Mouse (Mus musculus) embryonic facial prominence, embryonic 13.5 days (tissue): ENCODE measurements around the gene Igfbp2. TPM values are rescaled to one million over a fixed set of nuclear protein-coding genes. Genes with fewer than 3 reads are reported as not detected.

ENCODE experiments used
- ATAC-seq: fragments of 200-750 bp; cut with Nextera tagmentation; 2 replicates; pipeline ENCODE4 v1.8.0; 2017; ENCODE audit warnings: low read depth; ENCODE audit not compliant: insufficient number of reproducible peaks, insufficient read depth, low FRiP score, low TSS enrichment
- H3K27ac ChIP-seq: fragments of 300-500 bp; sonication (generic); 2 replicates; pipeline ENCODE4 v1.5.1; 2015; ENCODE audit warnings: moderate library complexity, mild to moderate bottlenecking, inconsistent platforms
- H3K27me3 ChIP-seq: fragments of 300-500 bp; sonication (generic); 2 replicates; pipeline ENCODE4 v1.6.1; 2015; ENCODE audit warnings: mild to moderate bottlenecking, inconsistent platforms
- H3K36me3 ChIP-seq: fragments of 300-500 bp; sonication (generic); 2 replicates; pipeline ENCODE4 v1.6.1; 2015; ENCODE audit warnings: mild to moderate bottlenecking, inconsistent platforms
- H3K4me1 ChIP-seq: fragments of 300-500 bp; sonication (generic); 2 replicates; pipeline ENCODE4 v1.6.1; 2015; ENCODE audit warnings: inconsistent platforms
- H3K4me2 ChIP-seq: fragments of 300-500 bp; sonication (generic); 2 replicates; pipeline ENCODE4 v1.6.1; 2015; ENCODE audit warnings: moderate library complexity, mild to moderate bottlenecking, inconsistent platforms
- H3K4me3 ChIP-seq: fragments of 300-500 bp; sonication (generic); 2 replicates; pipeline ENCODE4 v1.5.1; 2015; ENCODE audit warnings: mild to moderate bottlenecking, inconsistent platforms
- H3K9ac ChIP-seq: fragments of 300-500 bp; sonication (generic); 2 replicates; pipeline ENCODE4 v1.6.1; 2015; ENCODE audit warnings: mild to moderate bottlenecking, inconsistent platforms
- H3K9me3 ChIP-seq: fragments of 300-500 bp; sonication (generic); 2 replicates; pipeline ENCODE4 v1.6.1; 2016; ENCODE audit warnings: inconsistent platforms
- WGBS: fragments of 180-500 bp; shearing (Covaris S2); methylation state at CpG from one replicate; pipeline ENCODE4 v1.1.7; 2015; ENCODE audit warnings: mixed read lengths; 5-methylcytosine and 5-hydroxymethylcytosine counted together
- polyA plus RNA-seq: library from polyadenylated mRNA; unstranded; fragments of >200 nt; fragmentation: Nextera tagmentation; extraction: Ambion mirVana; gene quantifications from 2 replicates; pipeline ENCODE4 v1.2.1, GENCODE M21; 2015

Igfbp2 gene
- polyA plus RNA-seq, 1 experiment from 2014 or later = 555 TPM

GRCm38 (mm10) chr1:72833563-72833962, 9.3 kb downstream of the Igfbp2 start:
- ATAC-seq = no peak
- 62% methylated on average over 4 of the region's 4 CpGs for WGBS
- Histone ChIP-seq H3K4me1 (peaks cover 15% of the 10 kb centered on the region), H3K27ac (no peak overlapping the region), H3K9ac (no peak overlapping the region), H3K4me3 (no peak overlapping the region), H3K36me3 (peaks cover 37% of the 10 kb centered on the region), H3K27me3 (no peaks in the 10 kb centered on the region), H3K4me2 (no peak overlapping the region), H3K9me3 (no peaks in the 10 kb centered on the region; the same call in 1 of the 2 replicates)

- Histone ChIP-seq H3K9me3 (no peaks in the 10 kb centered on the region), H3K4me2 (no peak overlapping the region), H3K27ac (no peak overlapping the region; the same call in 1 of the 2 replicates), H3K4me3 (no peak overlapping the region), H3K36me3 (peaks cover 19% of the 10 kb centered on the region), H3K27me3 (no peaks in the 10 kb centered on the region), H3K4me1 (peaks cover 2% of the 10 kb centered on the region; the same call in 1 of the 2 replicates), H3K9ac (no peak overlapping the region)
- ATAC-seq = no peak
- 54% methylated on average over 8 of the region's 8 CpGs for WGBS
Observed at GRCm38 (mm10) chr1:72839356-72839755, 15.1 kb downstream of the Igfbp2 start.

GRCm38 (mm10) chr1:72839791-72840190, 15.5 kb downstream of the Igfbp2 start:
- H3K4me3 ChIP-seq = no peak overlapping the region
- H3K36me3 ChIP-seq = peaks cover 22% of the 10 kb centered on the region
- no peak overlapping the region for H3K9ac ChIP-seq
- H3K27me3 ChIP-seq = no peaks in the 10 kb centered on the region
- peaks cover 2% of the 10 kb centered on the region; the same call in 1 of the 2 replicates for H3K4me1 ChIP-seq
- H3K4me2 ChIP-seq = no peak overlapping the region
- no peak overlapping the region; the same call in 1 of the 2 replicates for H3K27ac ChIP-seq
- 87% methylated on average over 7 of the region's 7 CpGs for WGBS
- H3K9me3 ChIP-seq = no peaks in the 10 kb centered on the region
- ATAC-seq = no peak

GRCm38 (mm10) chr1:72842666-72843459, 18.6 kb downstream of the Igfbp2 start:
- 78% methylated on average over 18 of the region's 18 CpGs for WGBS
- Histone ChIP-seq H3K4me3 (no peak overlapping the region), H3K36me3 (peaks cover 16% of the 10 kb centered on the region), H3K27me3 (no peaks in the 10 kb centered on the region), H3K4me1 (peaks cover 2% of the 10 kb centered on the region; the same call in 1 of the 2 replicates), H3K9ac (no peak overlapping the region), H3K27ac (no peak overlapping the region), H3K9me3 (no peaks in the 10 kb centered on the region), H3K4me2 (no peak overlapping the region)
- no peak for ATAC-seq

GRCm38 (mm10) chr1:72844675-72845074, 20.4 kb downstream of the Igfbp2 start:
- 91% methylated on average over 6 of the region's 6 CpGs for WGBS
- no peak for ATAC-seq
- Histone ChIP-seq H3K27me3 (no peaks in the 10 kb centered on the region), H3K9me3 (no peaks in the 10 kb centered on the region), H3K4me2 (no peak overlapping the region), H3K4me1 (peaks cover 2% of the 10 kb centered on the region; the same call in 1 of the 2 replicates), H3K27ac (no peak overlapping the region), H3K4me3 (no peak overlapping the region), H3K9ac (no peak overlapping the region), H3K36me3 (peaks cover 29% of the 10 kb centered on the region)

- Histone ChIP-seq H3K4me2 (no peak overlapping the region), H3K9ac (no peak overlapping the region), H3K36me3 (peaks cover 55% of the 10 kb centered on the region), H3K4me3 (no peak overlapping the region), H3K9me3 (no peaks in the 10 kb centered on the region), H3K27me3 (no peaks in the 10 kb centered on the region), H3K4me1 (no peaks in the 10 kb centered on the region), H3K27ac (no peak overlapping the region)
- ATAC-seq = no peak
- 82% methylated on average over 4 of the region's 4 CpGs for WGBS
Observed at GRCm38 (mm10) chr1:72847849-72848380, 23.6 kb downstream of the Igfbp2 start.

GRCm38 (mm10) chr1:72849037-72849436, 24.7 kb downstream of the Igfbp2 start:
- Histone ChIP-seq H3K4me3 (no peak overlapping the region), H3K9me3 (no peaks in the 10 kb centered on the region), H3K27me3 (no peaks in the 10 kb centered on the region), H3K4me1 (no peaks in the 10 kb centered on the region), H3K27ac (no peak overlapping the region), H3K9ac (no peak overlapping the region), H3K36me3 (peaks cover 52% of the 10 kb centered on the region), H3K4me2 (no peak overlapping the region)
- ATAC-seq = no peak
- WGBS = 88% methylated on average over 8 of the region's 8 CpGs

GRCm38 (mm10) chr1:72853759-72854158, 29.5 kb downstream of the Igfbp2 start:
- H3K4me1 ChIP-seq = 0 out of 2 replicates have a peak, but pooled peaks cover 6% of the 10 kb centered on the region
- H3K27me3 ChIP-seq = no peaks in the 10 kb centered on the region
- no peak overlapping the region for H3K27ac ChIP-seq
- no peak for ATAC-seq
- H3K9me3 ChIP-seq = no peaks in the 10 kb centered on the region
- no peak overlapping the region for H3K4me3 ChIP-seq
- H3K36me3 ChIP-seq = peaks cover 39% of the 10 kb centered on the region
- H3K4me2 ChIP-seq = no peak overlapping the region
- H3K9ac ChIP-seq = no peak overlapping the region
- 77% methylated on average over 1 of the region's 1 CpGs for WGBS

- no peak overlapping the region for H3K4me2 ChIP-seq
- H3K27ac ChIP-seq = no peak overlapping the region
- 49% methylated on average over 10 of the region's 10 CpGs for WGBS
- H3K9ac ChIP-seq = no peak overlapping the region
- H3K27me3 ChIP-seq = no peaks in the 10 kb centered on the region
- no peak overlapping the region for H3K4me3 ChIP-seq
- 0 out of 2 replicates have a peak, but pooled peaks cover 6% of the 10 kb centered on the region for H3K4me1 ChIP-seq
- no peak for ATAC-seq
- no peaks in the 10 kb centered on the region for H3K9me3 ChIP-seq
- peaks cover 37% of the 10 kb centered on the region for H3K36me3 ChIP-seq
Observed at GRCm38 (mm10) chr1:72854337-72855237, 30.3 kb downstream of the Igfbp2 start.

GRCm38 (mm10) chr1:72855729-72856128, 31.4 kb downstream of the Igfbp2 start:
- WGBS = 85% methylated on average over 10 of the region's 10 CpGs
- Histone ChIP-seq H3K36me3 (peaks cover 31% of the 10 kb centered on the region), H3K27me3 (no peaks in the 10 kb centered on the region), H3K27ac (no peak overlapping the region), H3K4me1 (0 out of 2 replicates have a peak, but pooled peaks cover 6% of the 10 kb centered on the region), H3K4me2 (no peak overlapping the region), H3K9ac (no peak overlapping the region), H3K9me3 (no peaks in the 10 kb centered on the region), H3K4me3 (no peak overlapping the region)
- no peak for ATAC-seq

GRCm38 (mm10) chr1:72856209-72856909, 32.1 kb downstream of the Igfbp2 start:
- Histone ChIP-seq H3K4me1 (0 out of 2 replicates have a peak, but pooled peaks cover 6% of the 10 kb centered on the region), H3K9ac (no peak overlapping the region), H3K27me3 (no peaks in the 10 kb centered on the region), H3K4me3 (no peak overlapping the region), H3K9me3 (no peaks in the 10 kb centered on the region), H3K27ac (no peak overlapping the region; the same call in 1 of the 2 replicates), H3K4me2 (no peak overlapping the region), H3K36me3 (peaks cover 30% of the 10 kb centered on the region)
- 0 out of 2 replicates have a peak, but pooled peaks have one; percentile 23 for ATAC-seq
- WGBS = 82% methylated on average over 19 of the region's 19 CpGs
